Mouse (Mus musculus) E14TG2a.4 (cell line): ENCODE data around the gene Gcn1l1.

Source experiments
- H3K27me3 ChIP-seq: 2 replicates; pipeline ENCODE4 v1.6.1; 2014; ENCODE audit warnings: low read length, control low read depth; ENCODE audit not compliant: insufficient read depth
- H3K36me3 ChIP-seq: 2 replicates; pipeline ENCODE4 v1.6.1; 2014; ENCODE audit warnings: low read length, control low read depth; ENCODE audit not compliant: insufficient read depth
- H3K4me1 ChIP-seq: replicated peaks from 2 replicates; pipeline ENCODE4 v1.6.1; 2014; ENCODE audit warnings: low read depth, low read length, control low read depth
- H3K4me3 ChIP-seq: replicated peaks from 2 replicates; pipeline ENCODE4 v1.5.1; 2014; ENCODE audit warnings: mild to moderate bottlenecking, low read length
- H3K9me3 ChIP-seq: 2 replicates; pipeline ENCODE4 v1.6.1; 2014; ENCODE audit warnings: low read length, control low read depth
- CTCF ChIP-seq: conservative IDR thresholded peaks from 2 replicates; pipeline ENCODE4 v1.5.1; 2014; ENCODE audit warnings: low read length
- NANOG ChIP-seq: IDR thresholded peaks from 2 replicates; pipeline ENCODE4 v1.6.1; 2014; ENCODE audit warnings: borderline replicate concordance, low read length, mixed read lengths
- POU5F1 ChIP-seq: IDR thresholded peaks from 2 replicates; pipeline ENCODE4 v1.6.1; 2014; ENCODE audit warnings: low read length, borderline replicate concordance

Gcn1l1 gene

GRCm38 (mm10) chr5:115603561-115603960, 38.5 kb downstream of the Gcn1l1 start:
- no peaks in the 10 kb centered on the region for H3K27me3 ChIP-seq
- no peaks in the 10 kb centered on the region for H3K9me3 ChIP-seq
- H3K4me3 ChIP-seq = no peak overlapping the region
- H3K4me1 ChIP-seq = peaks cover 27% of the 10 kb centered on the region
- H3K36me3 ChIP-seq = peaks cover 96% of the 10 kb centered on the region
- TF ChIP-seq CTCF = no peak
- no peak for TF ChIP-seq POU5F1
- no peak for TF ChIP-seq NANOG

GRCm38 (mm10) chr5:115611566-115611965, 46.5 kb downstream of the Gcn1l1 start:
- Histone ChIP-seq H3K4me3 (no peak overlapping the region), H3K4me1 (peaks cover 66% of the 10 kb centered on the region), H3K36me3 (peaks cover 99% of the 10 kb centered on the region), H3K9me3 (no peaks in the 10 kb centered on the region), H3K27me3 (no peaks in the 10 kb centered on the region)
- no peak for TF ChIP-seq NANOG
- no peak for TF ChIP-seq CTCF
- TF ChIP-seq POU5F1 = no peak

GRCm38 (mm10) chr5:115613332-115613731, 48.3 kb downstream of the Gcn1l1 start:
- Histone ChIP-seq H3K9me3 (no peaks in the 10 kb centered on the region), H3K36me3 (peaks cover 100% of the 10 kb centered on the region), H3K27me3 (no peaks in the 10 kb centered on the region), H3K4me1 (peaks cover 74% of the 10 kb centered on the region), H3K4me3 (no peak overlapping the region)
- TF ChIP-seq NANOG = no peak
- TF ChIP-seq POU5F1 = no peak
- TF ChIP-seq CTCF = no peak

- Histone ChIP-seq H3K9me3 (no peaks in the 10 kb centered on the region), H3K36me3 (peaks cover 100% of the 10 kb centered on the region), H3K4me3 (no peak overlapping the region), H3K4me1 (peaks cover 80% of the 10 kb centered on the region), H3K27me3 (no peaks in the 10 kb centered on the region)
- no peak for TF ChIP-seq POU5F1
- TF ChIP-seq CTCF = peak; percentile 74
- no peak for TF ChIP-seq NANOG
Observed at GRCm38 (mm10) chr5:115614948-115615347, 49.9 kb downstream of the Gcn1l1 start.

- Histone ChIP-seq H3K36me3 (peaks cover 86% of the 10 kb centered on the region), H3K4me3 (peak overlapping the region; percentile 17; the same call in 1 of the 2 replicates), H3K4me1 (peaks cover 78% of the 10 kb centered on the region), H3K9me3 (no peaks in the 10 kb centered on the region), H3K27me3 (no peaks in the 10 kb centered on the region)
- TF ChIP-seq NANOG (no peak), POU5F1 (no peak), CTCF (no peak)
Observed at GRCm38 (mm10) chr5:115619690-115620089, 54.6 kb downstream of the Gcn1l1 start.

GRCm38 (mm10) chr5:115622686-115623085, 57.6 kb downstream of the Gcn1l1 start:
- no peak overlapping the region for H3K4me3 ChIP-seq
- peaks cover 59% of the 10 kb centered on the region for H3K4me1 ChIP-seq
- H3K27me3 ChIP-seq = no peaks in the 10 kb centered on the region
- TF ChIP-seq NANOG = no peak
- TF ChIP-seq CTCF = no peak
- no peak for TF ChIP-seq POU5F1
- no peaks in the 10 kb centered on the region for H3K9me3 ChIP-seq
- H3K36me3 ChIP-seq = peaks cover 56% of the 10 kb centered on the region

GRCm38 (mm10) chr5:115623694-115624440, 58.8 kb downstream of the Gcn1l1 start:
- no peaks in the 10 kb centered on the region for H3K9me3 ChIP-seq
- peaks cover 3% of the 10 kb centered on the region; the same call in 1 of the 2 replicates for H3K27me3 ChIP-seq
- TF ChIP-seq CTCF (no peak), POU5F1 (no peak), NANOG (no peak)
- peaks cover 61% of the 10 kb centered on the region for H3K4me1 ChIP-seq
- no peak overlapping the region for H3K4me3 ChIP-seq
- H3K36me3 ChIP-seq = peaks cover 44% of the 10 kb centered on the region

GRCm38 (mm10) chr5:115626237-115626886, 61.3 kb downstream of the Gcn1l1 start:
- Histone ChIP-seq H3K4me1 (peaks cover 59% of the 10 kb centered on the region), H3K4me3 (no peak overlapping the region), H3K9me3 (no peaks in the 10 kb centered on the region), H3K36me3 (peaks cover 19% of the 10 kb centered on the region), H3K27me3 (peaks cover 5% of the 10 kb centered on the region; the same call in 1 of the 2 replicates)
- TF ChIP-seq NANOG (no peak), CTCF (no peak), POU5F1 (no peak)
